Mouse (Mus musculus) myocyte (in vitro differentiated cells): Measurements from ENCODE around the gene Atp1a4.

ENCODE experiments used
- CEBPB ChIP-seq: IDR thresholded peaks from 2 replicates; pipeline ENCODE4 v1.6.1; 2011; ENCODE audit warnings: mild to moderate bottlenecking, moderate library complexity; ENCODE audit not compliant: poor library complexity, insufficient read depth, severe bottlenecking
- MYOG ChIP-seq, 3 experiments: IDR thresholded peaks; one replicate each; pipeline ENCODE4 v1.6.1; 2011; ENCODE audit warnings: control low read depth in 2 of 3, low read depth in 2 of 3, mild to moderate bottlenecking in 2 of 3; ENCODE audit not compliant: insufficient read length in 2 of 3, control insufficient read depth in 1 of 3, insufficient read depth in 1 of 3
- REST ChIP-seq: IDR thresholded peaks from one replicate; pipeline ENCODE4 v1.6.1; 2011; ENCODE audit warnings: mild to moderate bottlenecking, control low read depth, moderate library complexity; ENCODE audit not compliant: insufficient read depth, insufficient read length
- SRF ChIP-seq: IDR thresholded peaks from one replicate; pipeline ENCODE4 v1.6.1; 2011; ENCODE audit warnings: low read depth; ENCODE audit not compliant: control insufficient read depth, insufficient read length
- TCF12 ChIP-seq: IDR thresholded peaks from one replicate; pipeline ENCODE4 v1.6.1; 2011; ENCODE audit warnings: mild to moderate bottlenecking, control low read depth; ENCODE audit not compliant: poor library complexity, insufficient read depth, severe bottlenecking
- USF1 ChIP-seq: IDR thresholded peaks from one replicate; pipeline ENCODE4 v1.6.1; 2011; ENCODE audit warnings: low read depth, mild to moderate bottlenecking, control low read depth, moderate library complexity

- TF ChIP-seq REST (no peak), USF1 (no peak), CEBPB (no peak), TCF12 (no peak), SRF (no peak), MYOG (IDR thresholded peaks at IDR 0.05; ENCODE audit: control insufficient read depth in 1 of 3, insufficient read depth in 1 of 3, insufficient read length in 2 of 3, low read depth in 2 of 3) (peak in 1 of 3 experiments; percentile 43)
These were observed 29.0 kb downstream of the Atp1a4 start for GRCm38 (mm10) chr1:172229215-172229614.
